In genomic region chr19:53071651-53072050, GRCm38 (mm10) we compare ENCODE assay signal across 18 mouse cellular contexts. TPM values are rescaled to one million over a fixed set of nuclear protein-coding genes. Genes with fewer than 3 reads are reported as not detected.
DNase-seq lines count a peak whose midpoint lies in the region; ATAC-seq lines count a peak whose summit lies in the region.
"Had no signal": no experiment of that assay in that cellular context is flagged by ENCODE, and none has a peak within 500 bp of the region (broad histone marks: within the 10 kb centered on the region; RNA-seq: fewer than 3 reads in every experiment).

No protein-coding gene starts in this region.

- WGBS in heart, embryonic 10.5 days, result 58% methylated on average over 5 of the region's 5 CpGs
- WGBS in kidney, embryonic 15.5 days, result 62% methylated on average over 5 of the region's 5 CpGs
- WGBS in embryonic facial prominence, embryonic 10.5 days, result 67% methylated on average over 5 of the region's 5 CpGs
- WGBS in embryonic facial prominence, embryonic 14.5 days, result 25% methylated on average over 5 of the region's 5 CpGs

- no peak for DNase-seq in heart, embryonic 10.5 days (ENCODE audit: low spot score)
- no peak for DNase-seq in heart, postnatal 4 days
- DNase-seq in kidney, adult 18-20 months, result no peak
- no peak for DNase-seq in embryonic facial prominence, embryonic 10.5 days (ENCODE audit: low spot score)
- DNase-seq in embryonic facial prominence, embryonic 14.5 days (ENCODE audit: low spot score), result no peak
- no peak for DNase-seq in embryo, embryonic 10 days (ENCODE audit: low spot score)
- no peak for DNase-seq in spleen, postnatal 4 days (ENCODE audit: low spot score in 2 of 2)
- DNase-seq: adrenal gland, postnatal 36 days; cerebellum, adult 8-10 months; gastrocnemius, postnatal 36 days; left cerebral cortex, postnatal 4 days; lung, postnatal 10 days; right cerebral cortex, adult 18-20 months; thymus, postnatal 25 days had no signal

- H3K4me1 ChIP-seq in heart, embryonic 10.5 days, result peaks cover 35% of the 10 kb centered on the region
- peaks cover 44% of the 10 kb centered on the region for H3K4me1 ChIP-seq in kidney, embryonic 15.5 days
- H3K4me1 ChIP-seq in embryonic facial prominence, embryonic 10.5 days, result peaks cover 34% of the 10 kb centered on the region
- H3K4me1 ChIP-seq in embryonic facial prominence, embryonic 14.5 days (ENCODE audit: control insufficient read depth, insufficient read depth, low read length), result peaks cover 45% of the 10 kb centered on the region

- H3K9me3 ChIP-seq in heart, embryonic 10.5 days, result no peaks in the 10 kb centered on the region
- H3K9me3 ChIP-seq in kidney, embryonic 15.5 days (replicated peaks), result no peaks in the 10 kb centered on the region
- H3K9me3 ChIP-seq in embryonic facial prominence, embryonic 10.5 days, result no peaks in the 10 kb centered on the region
- H3K9me3 ChIP-seq in embryonic facial prominence, embryonic 14.5 days (ENCODE audit: control insufficient read depth, low read length), result no peaks in the 10 kb centered on the region
- H3K9me3 ChIP-seq: midbrain, embryonic 10.5 days had no signal

- H3K36me3 ChIP-seq in heart, embryonic 10.5 days, result no peaks in the 10 kb centered on the region
- H3K36me3 ChIP-seq in kidney, embryonic 15.5 days, result no peaks in the 10 kb centered on the region
- H3K36me3 ChIP-seq in embryonic facial prominence, embryonic 10.5 days (replicated peaks), result no peaks in the 10 kb centered on the region
- no peaks in the 10 kb centered on the region for H3K36me3 ChIP-seq in embryonic facial prominence, embryonic 14.5 days (ENCODE audit: control insufficient read depth, insufficient read depth, low read length)
- H3K36me3 ChIP-seq: midbrain, embryonic 10.5 days had no signal

- no peaks in the 10 kb centered on the region for H3K27me3 ChIP-seq in heart, embryonic 10.5 days (ENCODE audit: insufficient read depth, poor library complexity, severe bottlenecking)
- H3K27me3 ChIP-seq in kidney, embryonic 15.5 days, result no peaks in the 10 kb centered on the region
- H3K27me3 ChIP-seq in embryonic facial prominence, embryonic 10.5 days (replicated peaks; ENCODE audit: low read depth, poor library complexity, severe bottlenecking), result no peaks in the 10 kb centered on the region
- H3K27me3 ChIP-seq in embryonic facial prominence, embryonic 14.5 days (replicated peaks; ENCODE audit: control insufficient read depth, insufficient read depth, low read length), result no peaks in the 10 kb centered on the region

- H3K4me3 ChIP-seq in heart, embryonic 10.5 days, result no peak overlapping the region
- no peak overlapping the region for H3K4me3 ChIP-seq in kidney, embryonic 15.5 days (replicated peaks)
- H3K4me3 ChIP-seq in embryonic facial prominence, embryonic 10.5 days, result no peak overlapping the region
- no peak overlapping the region for H3K4me3 ChIP-seq in embryonic facial prominence, embryonic 14.5 days (ENCODE audit: low read depth, low read length)
- H3K4me3 ChIP-seq: midbrain, embryonic 10.5 days had no signal

- ATAC-seq in kidney, embryonic 15.5 days (replicated peaks; ENCODE audit: low FRiP score), result no peak
- ATAC-seq in embryonic facial prominence, embryonic 14.5 days (ENCODE audit: low read depth), result no peak
- ATAC-seq: activated CD4-positive, CD25-positive, alpha-beta regulatory T cell, adult 4 months had no signal

- no peak overlapping the region for H3K4me2 ChIP-seq in kidney, embryonic 15.5 days
- 0 out of 2 replicates have a peak overlapping the region, but pooled peaks have one; percentile 1 for H3K4me2 ChIP-seq in embryonic facial prominence, embryonic 14.5 days (ENCODE audit: low read depth, low read length)

- H3K27ac ChIP-seq in heart, embryonic 10.5 days, result peak overlapping the region; percentile 70
- peak overlapping the region; percentile 2; the same call in 1 of the 2 replicates for H3K27ac ChIP-seq in kidney, embryonic 15.5 days
- peak overlapping the region; percentile 61; the same call in 1 of the 2 replicates for H3K27ac ChIP-seq in embryonic facial prominence, embryonic 10.5 days (replicated peaks)
- peak overlapping the region; percentile 65; the same call in 1 of the 2 replicates for H3K27ac ChIP-seq in embryonic facial prominence, embryonic 14.5 days (replicated peaks; ENCODE audit: low read depth, low read length)
- H3K27ac ChIP-seq: liver, embryonic 14.5 days; midbrain, embryonic 10.5 days had no signal

- no peak overlapping the region for H3K9ac ChIP-seq in kidney, embryonic 15.5 days
- H3K9ac ChIP-seq in embryonic facial prominence, embryonic 14.5 days (ENCODE audit: low read depth, low read length), result no peak overlapping the region
- H3K9ac ChIP-seq: liver, embryonic 14.5 days had no signal

RNA-seq across cellular contexts. Expression of gene Xpnpep1, which starts 31.6 kb away (rescaled TPM):
- 193 and 211 TPM in 2 replicates for polyA plus RNA-seq in heart, embryonic 10.5 days (2016; fragmentation: Nextera tagmentation; extraction: Ambion mirVana)
- total RNA-seq in heart, postnatal 4 days (2021), result 100 to 1,000 TPM; 156 to 158 TPM
- 148 and 168 TPM in 2 replicates for polyA plus RNA-seq in kidney, embryonic 15.5 days (2015; fragmentation: Nextera tagmentation; extraction: Ambion mirVana)
- 158 and 159 TPM in 2 replicates for polyA plus RNA-seq in embryonic facial prominence, embryonic 10.5 days (2016; fragmentation: Nextera tagmentation; extraction: Ambion mirVana)
- polyA plus RNA-seq in embryonic facial prominence, embryonic 14.5 days (2014; fragmentation: Nextera tagmentation; extraction: Ambion mirVana), result 148 and 169 TPM in 2 replicates

Comparison
In these comparisons a context has a peak if more than half of its experiments do, and no peak if none do; other contexts are left out.
1. H3K27ac ChIP-seq: peak in every context shown above with its lines; median percentile 70 in heart, embryonic 10.5 days; 65 in embryonic facial prominence, embryonic 14.5 days; 61 in embryonic facial prominence, embryonic 10.5 days; 2 in kidney, embryonic 15.5 days.